Mouse (Mus musculus) C2C12 (cell line): Measurements from ENCODE around the gene Cnpy4. TPM values are rescaled to one million over a fixed set of nuclear protein-coding genes. Genes with fewer than 3 reads are reported as not detected.

ENCODE experiments used
- H3K27me3 ChIP-seq: one replicate; pipeline ENCODE4 v1.6.1; 2011; ENCODE audit not compliant: control insufficient read depth, insufficient read depth, insufficient read length
- H3K36me3 ChIP-seq: one replicate; pipeline ENCODE4 v1.6.1; 2011; ENCODE audit not compliant: control insufficient read depth, insufficient read depth
- H3K4me3 ChIP-seq: one replicate; pipeline ENCODE4 v1.5.1; 2011; ENCODE audit warnings: mild to moderate bottlenecking, control low read depth; ENCODE audit not compliant: poor library complexity, insufficient read depth, severe bottlenecking
- H3K79me2 ChIP-seq: one replicate; pipeline ENCODE4 v1.6.1; 2011; ENCODE audit not compliant: control insufficient read depth, insufficient read depth
- H3K79me3 ChIP-seq: one replicate; pipeline ENCODE4 v1.6.1; 2011; ENCODE audit warnings: low read depth, control low read depth
- H3ac ChIP-seq: one replicate; pipeline ENCODE3; 2011; ENCODE audit warnings: low read depth; ENCODE audit not compliant: control insufficient read depth, insufficient read length
- CEBPB ChIP-seq: IDR thresholded peaks from one replicate; pipeline ENCODE4 v1.6.1; 2011; ENCODE audit warnings: low read depth, mild to moderate bottlenecking, control low read depth, moderate library complexity
- CTCF ChIP-seq: IDR thresholded peaks from one replicate; pipeline ENCODE4 v1.5.1; 2011; ENCODE audit not compliant: control insufficient read depth, insufficient read depth, insufficient read length
- FOSL1 ChIP-seq: IDR thresholded peaks from one replicate; pipeline ENCODE4 v1.8.0; 2011; ENCODE audit warnings: mild to moderate bottlenecking, low read length; ENCODE audit not compliant: poor library complexity, insufficient read depth, severe bottlenecking
- MAX ChIP-seq: IDR thresholded peaks from one replicate; pipeline ENCODE4 v1.6.1; 2011; ENCODE audit warnings: mild to moderate bottlenecking, control low read depth
- MYOD1 ChIP-seq: IDR thresholded peaks from one replicate; pipeline ENCODE4 v1.6.1; 2011; ENCODE audit warnings: low read depth; ENCODE audit not compliant: control insufficient read depth, insufficient read length
- MYOG ChIP-seq: IDR thresholded peaks from one replicate; pipeline ENCODE4 v1.6.1; 2011; ENCODE audit not compliant: control insufficient read depth, insufficient read length; ENCODE audit errors: extremely low read depth
- USF1 ChIP-seq: IDR thresholded peaks from one replicate; pipeline ENCODE4 v1.6.1; 2011; ENCODE audit warnings: low read depth, mild to moderate bottlenecking, control low read depth, moderate library complexity
- polyA plus RNA-seq: library from polyadenylated mRNA; unstranded; fragments of >200 nt; fragmentation: generic; extraction: Trizol; gene quantifications from one replicate; pipeline ENCODE4 v1.2.1, GENCODE M21; 2012; ENCODE audit warnings: missing spikeins

Cnpy4 gene
- polyA plus RNA-seq, 1 experiment, result 23.0 TPM

DNA sequence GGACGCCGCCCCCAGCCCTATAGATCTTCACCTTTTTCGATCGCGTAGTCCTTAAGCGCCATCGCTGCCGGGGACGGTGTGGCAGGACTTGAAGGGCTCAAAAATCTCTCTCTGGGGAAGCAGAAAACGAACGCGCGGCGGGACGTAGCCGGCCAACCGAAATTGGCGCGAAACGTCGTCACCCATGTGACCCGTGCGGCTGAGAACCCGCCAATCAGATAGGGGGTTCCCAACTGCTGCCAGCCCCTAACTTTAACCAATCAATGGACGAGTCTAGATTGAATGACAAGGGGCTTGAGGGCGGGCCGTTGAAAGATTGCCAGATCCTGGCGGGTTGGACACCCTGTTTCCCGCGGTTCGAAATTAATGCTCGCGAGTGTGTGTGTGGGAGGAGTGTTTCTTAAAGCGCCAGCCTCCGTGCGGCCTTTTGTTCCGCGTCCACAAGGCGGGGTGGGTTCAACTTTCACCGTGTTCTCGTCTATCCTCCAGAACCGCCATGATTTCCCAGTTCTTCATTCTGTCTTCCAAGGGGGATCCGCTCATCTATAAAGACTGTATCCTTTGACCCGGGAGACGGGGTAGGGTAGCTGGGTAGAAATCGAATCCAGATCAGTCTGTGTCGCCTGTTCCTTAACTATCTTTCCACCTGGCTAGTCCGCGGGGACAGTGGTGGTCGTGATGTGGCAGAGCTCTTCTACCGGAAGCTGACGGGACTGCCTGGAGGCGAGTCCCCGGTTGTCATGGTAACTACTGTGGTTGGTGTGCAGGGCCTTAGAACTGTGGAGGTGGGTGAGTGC lies 15.4 kb upstream of the Cnpy4 start, which contains the start of the genes Ap4m1 and Mcm7:
Gene Ap4m1, plus strand, starts transcription at position 308 of the 797 bp plus-strand sequence.
Gene Mcm7, minus strand, starts transcription at position 728 of the 797 bp plus-strand sequence.
- peaks cover 57% of the 10 kb centered on the region for H3K36me3 ChIP-seq

DNA sequence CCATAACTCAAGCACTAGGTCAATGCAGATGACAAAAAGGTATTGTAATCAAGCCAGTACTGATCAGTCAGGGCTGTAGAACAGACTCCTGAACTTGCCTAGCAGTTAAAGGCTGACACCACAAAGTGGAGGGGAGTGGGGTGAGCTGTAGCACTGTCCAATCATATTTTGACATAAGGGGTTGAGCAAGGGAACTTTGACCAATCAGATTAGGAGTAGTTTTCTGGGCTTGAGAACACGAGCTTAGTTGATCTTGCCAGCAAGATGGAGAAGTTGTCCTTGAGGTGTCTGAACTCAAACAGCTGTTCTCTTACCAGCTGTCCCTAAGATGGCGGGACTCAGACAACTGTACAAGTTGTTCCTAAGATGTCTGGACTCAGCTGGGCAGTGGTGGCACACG lies 14.1 kb upstream of the Cnpy4 start:
- peaks cover 47% of the 10 kb centered on the region for H3K79me2 ChIP-seq
- peaks cover 57% of the 10 kb centered on the region for H3K36me3 ChIP-seq
- H3K27me3 ChIP-seq, result no peaks in the 10 kb centered on the region
- TF ChIP-seq CEBPB (no peak), USF1 (no peak), CTCF (no peak), MYOD1 (no peak), MAX (no peak), MYOG (no peak), FOSL1 (no peak)
- peaks cover 25% of the 10 kb centered on the region for H3K79me3 ChIP-seq
- no peak overlapping the region for H3K4me3 ChIP-seq
- no peak overlapping the region for H3ac ChIP-seq

More for the DNA sequence above, 15.4 kb upstream of the Cnpy4 start, which contains the start of the genes Ap4m1 and Mcm7:
- peaks cover 60% of the 10 kb centered on the region for H3K79me2 ChIP-seq
- H3K4me3 ChIP-seq, result peak within 1 kb of the TSS; percentile 83
- no peaks in the 10 kb centered on the region for H3K27me3 ChIP-seq
- peak; percentile 91 for TF ChIP-seq USF1
- no peak for TF ChIP-seq CTCF
- peaks cover 25% of the 10 kb centered on the region for H3K79me3 ChIP-seq
- H3ac ChIP-seq, result peak within 1 kb of the TSS; percentile 79

GRCm38 (mm10) chr5:138187661-138188306 lies 499 bp downstream of the Cnpy4 start:
- Histone ChIP-seq H3ac (peak overlapping the region; percentile 99), H3K27me3 (no peaks in the 10 kb centered on the region)
- TF ChIP-seq MYOD1, result no peak
- TF ChIP-seq FOSL1, result no peak
- TF ChIP-seq USF1, result no peak
- no peak for TF ChIP-seq MAX
- no peak for TF ChIP-seq MYOG
- TF ChIP-seq CTCF, result no peak
- no peak for TF ChIP-seq CEBPB

DNA sequence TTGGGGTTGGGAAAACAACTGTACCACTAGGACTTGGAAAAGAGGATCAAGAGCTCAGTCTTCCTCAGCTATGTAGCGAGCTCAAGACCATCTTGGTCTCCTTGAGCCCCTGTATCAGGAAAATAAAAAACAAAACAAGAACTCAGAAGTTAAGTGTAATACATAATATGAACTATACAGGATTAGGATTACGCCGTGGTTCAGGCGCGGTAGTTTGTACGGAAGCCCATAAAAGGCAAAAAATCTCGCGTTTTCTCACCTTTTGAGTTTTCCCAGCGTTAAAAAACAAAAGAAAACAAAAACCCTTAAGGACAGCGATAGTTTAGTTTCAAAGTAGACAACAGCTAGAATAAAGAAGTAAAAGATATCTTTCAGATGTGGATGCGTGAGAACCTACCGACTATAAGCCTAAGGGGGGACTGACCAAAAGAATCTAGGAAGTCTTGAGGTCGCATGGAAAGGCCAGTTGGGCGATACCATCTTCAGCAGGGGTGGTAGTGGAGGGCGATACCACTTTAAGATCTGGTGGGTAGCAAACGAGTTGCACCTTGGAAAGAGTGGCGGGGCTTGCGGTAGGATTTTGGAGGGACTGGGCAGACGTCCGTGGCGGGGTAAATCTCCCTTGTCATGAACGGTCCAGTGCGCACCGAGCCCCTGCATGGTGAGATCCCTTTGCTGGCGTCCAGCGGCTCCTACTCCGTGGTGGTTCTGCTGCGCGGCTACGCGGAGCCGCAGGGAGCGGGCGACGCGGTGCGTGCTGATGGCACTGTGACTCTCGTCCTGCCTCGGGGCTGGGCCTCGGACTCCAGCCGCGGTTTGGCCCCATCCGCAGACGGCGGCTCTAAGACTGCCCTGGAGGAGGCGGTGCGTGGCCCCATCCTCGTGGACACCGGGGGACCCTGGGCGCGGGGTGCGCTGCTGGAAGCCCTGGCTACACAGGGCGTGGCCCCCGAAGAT lies 6.8 kb downstream of the Cnpy4 start, which contains the start of gene Mblac1:
Gene Mblac1, plus strand, starts transcription at position 544 of the 957 bp plus-strand sequence.
- Histone ChIP-seq H3K36me3 (peaks cover 14% of the 10 kb centered on the region), H3ac (peak within 1 kb of the TSS; percentile 92), H3K4me3 (peak within 1 kb of the TSS; percentile 26), H3K27me3 (no peaks in the 10 kb centered on the region), H3K79me3 (no peaks in the 10 kb centered on the region), H3K79me2 (no peaks in the 10 kb centered on the region)
- TF ChIP-seq MAX (peak; percentile 35), FOSL1 (no peak)

More at GRCm38 (mm10) chr5:138187661-138188306, 499 bp downstream of the Cnpy4 start:
- peaks cover 21% of the 10 kb centered on the region for H3K79me2 ChIP-seq
- H3K79me3 ChIP-seq, result peaks cover 7% of the 10 kb centered on the region
- H3K4me3 ChIP-seq, result peak overlapping the region; percentile 80
- H3K36me3 ChIP-seq, result peaks cover 6% of the 10 kb centered on the region

GRCm38 (mm10) chr5:138194755-138195345 lies 7.6 kb downstream of the Cnpy4 start:
- TF ChIP-seq FOSL1 (no peak), CTCF (no peak), USF1 (no peak), CEBPB (no peak), MYOD1 (no peak), MYOG (no peak), MAX (no peak)
- H3K79me2 ChIP-seq, result no peaks in the 10 kb centered on the region
- no peaks in the 10 kb centered on the region for H3K27me3 ChIP-seq
- H3K79me3 ChIP-seq, result no peaks in the 10 kb centered on the region
- peak overlapping the region; percentile 92 for H3ac ChIP-seq
- H3K36me3 ChIP-seq, result peaks cover 14% of the 10 kb centered on the region
- peak overlapping the region; percentile 26 for H3K4me3 ChIP-seq
